Mouse (Mus musculus): ENCODE measurements around the gene Ccdc186.

GRCm38 (mm10) chr19:56835340-56835739, 13.3 kb upstream of the Ccdc186 start:
- TF ChIP-seq EP300 (IDR thresholded peaks at IDR 0.05; ENCODE audit: low read depth): no peak
- TF ChIP-seq CTCF (IDR thresholded peaks at IDR 0.05; ENCODE audit: low read depth): no peak

Measured in heart, postnatal 0 days (tissue).